Mouse (Mus musculus) neural tube, embryonic 11.5 days (tissue): ENCODE results near the gene Inhba. TPM values are rescaled to one million over a fixed set of nuclear protein-coding genes. Genes with fewer than 3 reads are reported as not detected.

Experiments
- ATAC-seq: fragments of 200-750 bp; cut with Nextera tagmentation; 2 replicates; pipeline ENCODE4 v1.8.0; 2017; ENCODE audit warnings: moderate number of reproducible peaks, mild to moderate bottlenecking, moderate TSS enrichment, moderate library complexity; ENCODE audit not compliant: insufficient read depth, low FRiP score, low TSS enrichment
- DNase-seq: peaks from one replicate; pipeline ENCODE4 v3.0.0-alpha.2; 2015; ENCODE audit warnings: low spot score
- H3K27ac ChIP-seq: fragments of 300-500 bp; sonication (generic); 2 replicates; pipeline ENCODE4 v1.5.1; 2014; ENCODE audit warnings: low read depth, mild to moderate bottlenecking, low read length
- H3K27me3 ChIP-seq: fragments of 300-500 bp; sonication (generic); 2 replicates; pipeline ENCODE4 v1.6.1; 2014; ENCODE audit warnings: mild to moderate bottlenecking, low read length, mixed read lengths; ENCODE audit not compliant: control insufficient read depth, insufficient read depth
- H3K36me3 ChIP-seq: fragments of 300-500 bp; sonication (generic); 2 replicates; pipeline ENCODE4 v1.6.1; 2014; ENCODE audit warnings: mild to moderate bottlenecking, low read length, moderate library complexity, mixed read lengths; ENCODE audit not compliant: control insufficient read depth, insufficient read depth
- H3K4me1 ChIP-seq: fragments of 300-500 bp; sonication (generic); 2 replicates; pipeline ENCODE4 v1.6.1; 2014; ENCODE audit warnings: low read length, mixed read lengths; ENCODE audit not compliant: control insufficient read depth, insufficient read depth
- H3K4me2 ChIP-seq: fragments of 300-500 bp; sonication (generic); 2 replicates; pipeline ENCODE4 v1.6.1; 2014; ENCODE audit warnings: low read depth, mild to moderate bottlenecking, moderate library complexity
- H3K4me3 ChIP-seq: fragments of 300-500 bp; sonication (generic); 2 replicates; pipeline ENCODE4 v1.5.1; 2014; ENCODE audit warnings: low read depth, low read length
- H3K9ac ChIP-seq: fragments of 300-500 bp; sonication (generic); 2 replicates; pipeline ENCODE4 v1.6.1; 2014; ENCODE audit warnings: mild to moderate bottlenecking, low read length
- H3K9me3 ChIP-seq: fragments of 300-500 bp; sonication (generic); 2 replicates; pipeline ENCODE4 v1.6.1; 2016; ENCODE audit warnings: low read length; ENCODE audit not compliant: control insufficient read depth
- WGBS: fragments of 180-500 bp; shearing (Covaris S2); extraction: QIAGEN DNeasy Blood & Tissue Kit; methylation state at CpG from one replicate; pipeline ENCODE4 v1.1.7; 2014; 5-methylcytosine and 5-hydroxymethylcytosine counted together
- polyA plus RNA-seq: library from polyadenylated mRNA; unstranded; fragments of >200 nt; fragmentation: Nextera tagmentation; extraction: Ambion mirVana; gene quantifications from 2 replicates; pipeline ENCODE4 v1.2.1, GENCODE M21; 2014

Gene Inhba
- polyA plus RNA-seq, 1 experiment from 2014 or later = 0.72 TPM

- no peak overlapping the region for H3K27ac ChIP-seq
- no peak overlapping the region for H3K9ac ChIP-seq
- no peak for DNase-seq
- no peaks in the 10 kb centered on the region for H3K9me3 ChIP-seq
- no peaks in the 10 kb centered on the region for H3K36me3 ChIP-seq
- no peaks in the 10 kb centered on the region for H3K27me3 ChIP-seq
- H3K4me3 ChIP-seq = no peak overlapping the region
- WGBS = 38% methylated on average over 6 of the region's 6 CpGs
- no peak overlapping the region for H3K4me2 ChIP-seq
- H3K4me1 ChIP-seq = no peaks in the 10 kb centered on the region
- 0 out of 2 replicates have a peak, but pooled peaks have one; percentile 55 for ATAC-seq
These were observed 21.4 kb downstream of the Inhba start for GRCm38 (mm10) chr13:16032935-16033592.

DNA sequence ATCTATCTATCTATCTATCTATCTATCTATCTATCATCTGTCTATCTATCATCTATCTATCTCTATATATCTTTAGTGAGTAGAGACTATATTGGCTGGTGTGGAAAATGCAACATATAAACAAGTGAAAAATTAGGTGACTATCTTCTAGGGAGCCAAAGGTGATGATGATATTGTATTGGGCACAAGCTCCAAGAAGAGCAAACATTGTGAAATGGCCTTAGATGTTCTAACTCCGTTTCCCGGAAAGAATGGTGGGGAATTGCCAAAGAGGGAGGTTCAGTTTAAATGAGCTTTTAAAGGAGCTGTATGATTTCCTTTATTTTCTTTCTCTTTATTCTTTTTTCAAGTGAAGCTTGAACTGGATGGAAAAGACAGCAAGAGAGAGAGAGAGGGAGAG, 57.4 kb downstream of the Inhba start:
- no peak for DNase-seq
- Histone ChIP-seq H3K27me3 (no peaks in the 10 kb centered on the region), H3K9me3 (no peaks in the 10 kb centered on the region), H3K27ac (no peak overlapping the region), H3K4me1 (no peaks in the 10 kb centered on the region), H3K4me3 (no peak overlapping the region), H3K4me2 (no peak overlapping the region), H3K9ac (no peak overlapping the region), H3K36me3 (no peaks in the 10 kb centered on the region)
- no peak for ATAC-seq
- 95% methylated on average over 2 of the region's 2 CpGs for WGBS

GRCm38 (mm10) chr13:16077276-16077675, 65.6 kb downstream of the Inhba start:
- Histone ChIP-seq H3K9me3 (no peaks in the 10 kb centered on the region), H3K27ac (no peak overlapping the region), H3K4me1 (no peaks in the 10 kb centered on the region), H3K9ac (no peak overlapping the region), H3K4me2 (no peak overlapping the region), H3K27me3 (no peaks in the 10 kb centered on the region), H3K4me3 (no peak overlapping the region), H3K36me3 (no peaks in the 10 kb centered on the region)
- ATAC-seq = no peak
- DNase-seq = no peak
- 85% methylated on average over 5 of the region's 5 CpGs for WGBS

- Histone ChIP-seq H3K9me3 (no peaks in the 10 kb centered on the region), H3K4me3 (no peak overlapping the region), H3K9ac (no peak overlapping the region), H3K4me1 (no peaks in the 10 kb centered on the region), H3K36me3 (no peaks in the 10 kb centered on the region), H3K4me2 (no peak overlapping the region), H3K27ac (no peak overlapping the region), H3K27me3 (no peaks in the 10 kb centered on the region)
- ATAC-seq (no peak), DNase-seq (no peak)
- WGBS = 80% methylated on average over 7 of the region's 7 CpGs
These were observed 66.6 kb downstream of the Inhba start for GRCm38 (mm10) chr13:16078216-16078731.

- Histone ChIP-seq H3K4me2 (no peak overlapping the region), H3K36me3 (no peaks in the 10 kb centered on the region), H3K4me3 (no peak overlapping the region), H3K27ac (no peak overlapping the region), H3K9me3 (no peaks in the 10 kb centered on the region), H3K9ac (no peak overlapping the region), H3K27me3 (no peaks in the 10 kb centered on the region), H3K4me1 (no peaks in the 10 kb centered on the region)
- no peak for ATAC-seq
- DNase-seq = no peak
- WGBS = 49% methylated on average over 2 of the region's 2 CpGs
These were observed 68.6 kb downstream of the Inhba start for GRCm38 (mm10) chr13:16080205-16080604.
